Mouse (Mus musculus): ENCODE measurements around the gene Cmtm3. TPM values are rescaled to one million over a fixed set of nuclear protein-coding genes. Genes with fewer than 3 reads are reported as not detected.

Gene Cmtm3
- polyA plus RNA-seq, 1 experiment from 2014 or later = 173 TPM

DNA sequence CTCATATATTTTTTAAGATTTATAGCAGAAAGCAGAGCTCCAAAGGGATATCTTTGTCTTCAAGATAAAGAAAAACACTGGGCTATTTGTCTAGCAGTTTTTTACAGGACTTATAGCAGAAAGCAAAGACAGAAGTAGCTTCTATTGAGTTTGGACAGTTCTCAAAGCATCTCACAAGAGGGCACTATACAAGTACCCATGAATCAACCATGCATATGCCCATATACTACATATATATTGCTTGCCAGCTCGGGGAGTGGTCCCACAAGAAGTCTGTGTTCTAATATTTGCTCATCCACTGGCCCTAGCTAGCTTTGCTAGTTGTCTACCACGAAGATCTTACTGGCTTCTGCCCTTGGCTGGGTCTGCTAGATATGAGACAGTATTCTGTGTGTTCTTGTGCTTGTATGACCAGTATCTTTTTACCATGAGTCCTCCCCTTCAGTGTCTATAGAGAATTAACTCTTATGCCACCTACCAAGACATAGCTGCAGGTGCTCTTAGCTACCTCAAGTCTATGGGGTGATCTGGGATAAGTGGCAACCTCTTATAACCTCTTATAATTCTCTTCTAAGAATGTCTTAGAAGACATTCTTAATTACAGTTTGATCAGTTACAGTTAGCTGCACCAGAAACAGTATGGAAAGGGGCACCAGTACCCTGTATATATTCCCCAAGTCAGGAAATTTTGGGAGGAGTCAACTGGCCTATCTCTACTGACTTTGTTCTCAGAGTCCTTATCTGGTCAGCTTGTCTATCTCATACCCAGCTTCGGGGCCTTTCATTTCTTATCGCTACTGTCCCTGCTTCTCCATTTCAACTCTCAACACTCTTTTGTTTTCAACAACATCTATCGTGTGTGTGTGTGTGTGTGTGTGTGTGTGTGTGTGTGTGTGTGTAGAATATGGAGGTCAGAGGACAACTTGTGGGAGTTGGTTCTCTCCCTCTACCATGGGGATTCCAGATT is 6.3 kb upstream of the Cmtm3 start:
- Histone ChIP-seq H3K27ac (no peak overlapping the region), H3K9me3 (no peaks in the 10 kb centered on the region), H3K4me1 (no peaks in the 10 kb centered on the region), H3K4me2 (replicated peaks) (no peak overlapping the region), H3K4me3 (no peak overlapping the region), H3K36me3 (no peaks in the 10 kb centered on the region), H3K27me3 (no peaks in the 10 kb centered on the region), H3K9ac (no peak overlapping the region)
- ATAC-seq (ENCODE audit: insufficient number of reproducible peaks, insufficient read depth, low FRiP score, low TSS enrichment) = no peak
- WGBS = 77% methylated on average over 5 of the region's 5 CpGs

- H3K9ac ChIP-seq = no peak overlapping the region
- no peak overlapping the region for H3K4me3 ChIP-seq
- no peaks in the 10 kb centered on the region for H3K9me3 ChIP-seq
- ATAC-seq (ENCODE audit: insufficient number of reproducible peaks, insufficient read depth, low FRiP score, low TSS enrichment) = no peak
- 73% methylated on average over 5 of the region's 5 CpGs for WGBS
- H3K4me1 ChIP-seq = no peaks in the 10 kb centered on the region
- H3K4me2 ChIP-seq (replicated peaks) = no peak overlapping the region
- H3K27ac ChIP-seq = no peak overlapping the region
- H3K36me3 ChIP-seq = no peaks in the 10 kb centered on the region
- no peaks in the 10 kb centered on the region for H3K27me3 ChIP-seq
Observed at GRCm38 (mm10) chr8:104333786-104334185, 5.4 kb upstream of the Cmtm3 start.

- WGBS = 59% methylated on average over 1 of the region's 1 CpGs
- ATAC-seq (ENCODE audit: insufficient number of reproducible peaks, insufficient read depth, low FRiP score, low TSS enrichment) = no peak
Observed at GRCm38 (mm10) chr8:104334196-104334595, 5.0 kb upstream of the Cmtm3 start.

DNA sequence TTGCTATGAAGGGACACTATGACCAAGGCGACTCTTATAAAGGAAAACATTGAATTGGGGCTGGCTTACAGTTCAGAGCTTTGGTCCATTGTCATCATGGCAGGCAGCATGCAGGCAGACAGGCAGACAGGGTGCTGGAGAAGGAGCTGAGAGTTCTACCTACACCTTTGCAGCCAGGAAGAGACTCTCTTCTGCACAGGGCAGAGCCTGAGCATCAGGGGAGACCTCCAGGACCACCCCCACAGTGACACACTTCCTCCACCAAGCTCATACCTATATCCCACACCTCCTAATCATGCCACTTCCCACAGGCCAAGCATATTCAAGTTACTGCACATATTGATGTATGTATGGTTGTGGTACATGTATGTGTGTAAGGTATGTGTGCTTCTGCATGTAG is 2.4 kb upstream of the Cmtm3 start:
- no peaks in the 10 kb centered on the region for H3K36me3 ChIP-seq
- H3K27ac ChIP-seq = no peak overlapping the region
- no peak overlapping the region for H3K9ac ChIP-seq
- H3K4me3 ChIP-seq = no peak overlapping the region
- no peaks in the 10 kb centered on the region for H3K27me3 ChIP-seq
- H3K4me1 ChIP-seq = peaks cover 11% of the 10 kb centered on the region; the same call in 1 of the 2 replicates
- no peak for ATAC-seq (ENCODE audit: insufficient number of reproducible peaks, insufficient read depth, low FRiP score, low TSS enrichment)
- H3K9me3 ChIP-seq = no peaks in the 10 kb centered on the region
- WGBS = 84% methylated on average over 1 of the region's 1 CpGs
- H3K4me2 ChIP-seq (replicated peaks) = no peak overlapping the region

More at GRCm38 (mm10) chr8:104334196-104334595, 5.0 kb upstream of the Cmtm3 start:
- no peak overlapping the region for H3K4me3 ChIP-seq
- H3K27me3 ChIP-seq = no peaks in the 10 kb centered on the region
- H3K4me2 ChIP-seq (replicated peaks) = no peak overlapping the region
- H3K27ac ChIP-seq = no peak overlapping the region
- H3K9ac ChIP-seq = no peak overlapping the region
- no peaks in the 10 kb centered on the region for H3K4me1 ChIP-seq
- H3K36me3 ChIP-seq = no peaks in the 10 kb centered on the region
- H3K9me3 ChIP-seq = no peaks in the 10 kb centered on the region

DNA sequence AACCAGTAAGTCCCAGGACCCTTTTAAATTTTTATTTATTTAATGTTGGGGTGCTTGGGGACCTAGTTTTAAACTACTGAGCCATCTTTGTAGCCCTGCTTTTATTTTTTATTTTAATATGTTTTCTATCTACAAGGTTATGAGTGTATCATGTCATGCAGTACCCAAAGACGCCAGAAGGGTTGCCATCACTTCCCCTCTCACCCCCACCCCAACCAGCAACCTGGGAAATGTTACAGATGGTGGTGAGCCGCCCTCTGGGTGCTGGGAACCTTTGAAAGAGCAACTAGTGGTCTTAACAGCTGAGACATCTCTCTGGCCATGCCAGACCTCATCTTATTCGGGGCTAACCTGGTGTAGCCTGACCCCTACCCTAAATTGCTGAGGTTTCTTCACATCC is 1.3 kb upstream of the Cmtm3 start:
- 54% methylated on average over 3 of the region's 3 CpGs for WGBS
- Histone ChIP-seq H3K36me3 (no peaks in the 10 kb centered on the region), H3K4me2 (replicated peaks) (no peak overlapping the region), H3K27me3 (no peaks in the 10 kb centered on the region), H3K27ac (no peak overlapping the region), H3K4me3 (no peak overlapping the region), H3K4me1 (peaks cover 12% of the 10 kb centered on the region; the same call in 1 of the 2 replicates), H3K9ac (no peak overlapping the region), H3K9me3 (no peaks in the 10 kb centered on the region)
- no peak for ATAC-seq (ENCODE audit: insufficient number of reproducible peaks, insufficient read depth, low FRiP score, low TSS enrichment)

DNA sequence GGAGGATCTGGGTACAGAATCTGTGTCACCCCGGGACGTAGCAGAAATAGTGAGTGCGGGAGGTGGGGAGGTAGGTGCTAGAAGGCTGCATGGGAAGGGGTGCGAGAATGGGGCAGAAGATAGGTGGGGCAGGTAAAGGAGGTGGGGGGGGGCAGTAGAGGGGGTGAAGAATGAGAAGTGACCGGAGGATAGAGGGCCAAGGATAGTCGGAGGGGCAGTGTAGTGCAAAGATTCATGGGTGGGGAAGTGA is 698 bp downstream of the Cmtm3 start:
- 3% methylated on average over 6 of the region's 6 CpGs for WGBS
- ATAC-seq (ENCODE audit: insufficient number of reproducible peaks, insufficient read depth, low FRiP score, low TSS enrichment) = peak; percentile 11; the same call in 1 of the 2 replicates
- H3K27me3 ChIP-seq = no peaks in the 10 kb centered on the region
- peak overlapping the region; percentile 91 for H3K27ac ChIP-seq
- H3K4me3 ChIP-seq = peak overlapping the region; percentile 71
- H3K9ac ChIP-seq = peak overlapping the region; percentile 83
- peaks cover 13% of the 10 kb centered on the region; the same call in 1 of the 2 replicates for H3K36me3 ChIP-seq
- no peaks in the 10 kb centered on the region for H3K9me3 ChIP-seq
- H3K4me1 ChIP-seq = peaks cover 12% of the 10 kb centered on the region; the same call in 1 of the 2 replicates
- H3K4me2 ChIP-seq (replicated peaks) = peak overlapping the region; percentile 73

GRCm38 (mm10) chr8:104340233-104341105 is 1.3 kb downstream of the Cmtm3 start:
- H3K27me3 ChIP-seq = no peaks in the 10 kb centered on the region
- peaks cover 19% of the 10 kb centered on the region; the same call in 1 of the 2 replicates for H3K36me3 ChIP-seq
- H3K9me3 ChIP-seq = no peaks in the 10 kb centered on the region
- peak; percentile 83 for ATAC-seq (ENCODE audit: insufficient number of reproducible peaks, insufficient read depth, low FRiP score, low TSS enrichment)
- peak overlapping the region; percentile 73 for H3K4me2 ChIP-seq (replicated peaks)
- H3K9ac ChIP-seq = peak overlapping the region; percentile 83
- under 1% methylated on average over 41 of the region's 54 CpGs for WGBS
- peak overlapping the region; percentile 71 for H3K4me3 ChIP-seq
- peaks cover 12% of the 10 kb centered on the region; the same call in 1 of the 2 replicates for H3K4me1 ChIP-seq
- peak overlapping the region; percentile 91 for H3K27ac ChIP-seq

GRCm38 (mm10) chr8:104341106-104341561 is 1.9 kb downstream of the Cmtm3 start:
- Histone ChIP-seq H3K9ac (peak overlapping the region; percentile 83), H3K4me3 (peak overlapping the region; percentile 71), H3K36me3 (peaks cover 26% of the 10 kb centered on the region; the same call in 1 of the 2 replicates), H3K9me3 (no peaks in the 10 kb centered on the region), H3K27ac (peak overlapping the region; percentile 91), H3K27me3 (no peaks in the 10 kb centered on the region), H3K4me1 (peaks cover 12% of the 10 kb centered on the region; the same call in 1 of the 2 replicates), H3K4me2 (replicated peaks) (peak overlapping the region; percentile 73)
- under 1% methylated on average over 24 of the region's 24 CpGs for WGBS
- ATAC-seq (ENCODE audit: insufficient number of reproducible peaks, insufficient read depth, low FRiP score, low TSS enrichment) = peak; percentile 64

GRCm38 (mm10) chr8:104341678-104342077 is 2.5 kb downstream of the Cmtm3 start:
- Histone ChIP-seq H3K4me1 (peaks cover 12% of the 10 kb centered on the region; the same call in 1 of the 2 replicates), H3K9ac (peak overlapping the region; percentile 83), H3K4me3 (peak overlapping the region; percentile 71), H3K27ac (0 out of 2 replicates have a peak overlapping the region, but pooled peaks have one; percentile 91), H3K27me3 (no peaks in the 10 kb centered on the region), H3K4me2 (replicated peaks) (peak overlapping the region; percentile 73), H3K9me3 (no peaks in the 10 kb centered on the region), H3K36me3 (peaks cover 30% of the 10 kb centered on the region; the same call in 1 of the 2 replicates)
- WGBS = 46% methylated on average over 6 of the region's 6 CpGs
- ATAC-seq (ENCODE audit: insufficient number of reproducible peaks, insufficient read depth, low FRiP score, low TSS enrichment) = no peak

- H3K36me3 ChIP-seq = peaks cover 37% of the 10 kb centered on the region; the same call in 1 of the 2 replicates
- no peaks in the 10 kb centered on the region for H3K27me3 ChIP-seq
- no peak for ATAC-seq (ENCODE audit: insufficient number of reproducible peaks, insufficient read depth, low FRiP score, low TSS enrichment)
- H3K4me1 ChIP-seq = peaks cover 12% of the 10 kb centered on the region; the same call in 1 of the 2 replicates
- no peak overlapping the region for H3K4me3 ChIP-seq
- no peak overlapping the region for H3K9ac ChIP-seq
- no peak overlapping the region for H3K27ac ChIP-seq
- no peak overlapping the region for H3K4me2 ChIP-seq (replicated peaks)
- 79% methylated on average over 5 of the region's 5 CpGs for WGBS
- H3K9me3 ChIP-seq = no peaks in the 10 kb centered on the region
Observed at GRCm38 (mm10) chr8:104342426-104342825, 3.2 kb downstream of the Cmtm3 start.

DNA sequence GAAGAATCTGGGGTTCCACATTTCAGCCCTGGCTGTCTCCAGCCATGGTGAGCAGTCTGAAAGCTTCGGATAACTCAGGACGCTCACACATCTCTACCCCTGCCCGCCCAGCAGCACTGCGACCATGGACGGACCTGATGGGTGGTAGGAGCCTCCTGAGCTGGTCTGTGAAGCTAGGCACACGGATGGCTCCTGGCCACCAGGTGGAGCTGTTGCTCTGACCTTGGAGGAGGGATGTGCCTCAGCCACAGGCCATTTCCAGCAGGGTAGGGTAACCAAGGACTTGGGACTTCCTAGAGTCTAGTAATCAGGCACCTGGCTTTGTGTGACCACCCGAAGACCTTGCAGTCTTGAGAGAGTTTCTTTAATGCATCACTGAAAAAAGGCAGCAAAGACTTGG is 4.7 kb downstream of the Cmtm3 start:
- H3K9me3 ChIP-seq = no peaks in the 10 kb centered on the region
- no peak overlapping the region for H3K27ac ChIP-seq
- ATAC-seq (ENCODE audit: insufficient number of reproducible peaks, insufficient read depth, low FRiP score, low TSS enrichment) = 0 out of 2 replicates have a peak, but pooled peaks have one; percentile 4
- H3K27me3 ChIP-seq = no peaks in the 10 kb centered on the region
- H3K4me2 ChIP-seq (replicated peaks) = 0 out of 2 replicates have a peak overlapping the region, but pooled peaks have one; percentile 5
- no peak overlapping the region for H3K9ac ChIP-seq
- peaks cover 12% of the 10 kb centered on the region; the same call in 1 of the 2 replicates for H3K4me1 ChIP-seq
- no peak overlapping the region for H3K4me3 ChIP-seq
- WGBS = 13% methylated on average over 7 of the region's 7 CpGs
- peaks cover 43% of the 10 kb centered on the region; the same call in 1 of the 2 replicates for H3K36me3 ChIP-seq

All from embryonic facial prominence, embryonic 12.5 days (tissue).